Mouse (Mus musculus): ENCODE data around the gene Abhd14a. TPM values are rescaled to one million over a fixed set of nuclear protein-coding genes. Genes with fewer than 3 reads are reported as not detected.

Gene Abhd14a
- polyA plus RNA-seq, 1 experiment from 2014 or later, result 51.2 TPM

GRCm38 (mm10) chr9:106442680-106443079, 4.8 kb downstream of the Abhd14a start:
- ATAC-seq (ENCODE audit: low FRiP score, low TSS enrichment) (no peak), DNase-seq (no peak)
- no peaks in the 10 kb centered on the region for H3K27me3 ChIP-seq (ENCODE audit: control insufficient read depth, insufficient read depth, low read length)
- no peak overlapping the region for H3K27ac ChIP-seq (replicated peaks; ENCODE audit: low read depth, low read length)
- H3K4me3 ChIP-seq (replicated peaks; ENCODE audit: low read depth, low read length), result no peak overlapping the region
- no peaks in the 10 kb centered on the region for H3K9me3 ChIP-seq (ENCODE audit: control insufficient read depth, low read length)
- H3K36me3 ChIP-seq (ENCODE audit: control insufficient read depth, insufficient read depth, low read length), result no peaks in the 10 kb centered on the region
- peaks cover 18% of the 10 kb centered on the region for H3K4me1 ChIP-seq (ENCODE audit: control insufficient read depth, insufficient read depth, low read length)
- no peak overlapping the region for H3K9ac ChIP-seq (replicated peaks; ENCODE audit: low read length)
- H3K4me2 ChIP-seq (ENCODE audit: low read length), result no peak overlapping the region
- 79% methylated on average over 5 of the region's 5 CpGs for WGBS

- Histone ChIP-seq H3K36me3 (ENCODE audit: control insufficient read depth, insufficient read depth, low read length) (peaks cover 27% of the 10 kb centered on the region), H3K9ac (replicated peaks; ENCODE audit: low read length) (no peak overlapping the region), H3K9me3 (ENCODE audit: control insufficient read depth, low read length) (no peaks in the 10 kb centered on the region), H3K4me2 (ENCODE audit: low read length) (no peak overlapping the region), H3K27ac (replicated peaks; ENCODE audit: low read depth, low read length) (no peak overlapping the region), H3K27me3 (ENCODE audit: control insufficient read depth, insufficient read depth, low read length) (no peaks in the 10 kb centered on the region), H3K4me3 (replicated peaks; ENCODE audit: low read depth, low read length) (no peak overlapping the region), H3K4me1 (ENCODE audit: control insufficient read depth, insufficient read depth, low read length) (peaks cover 10% of the 10 kb centered on the region; the same call in 1 of the 2 replicates)
- DNase-seq (no peak), ATAC-seq (ENCODE audit: low FRiP score, low TSS enrichment) (no peak)
- WGBS, result 81% methylated on average over 9 of the region's 9 CpGs
These were observed 10.9 kb downstream of the Abhd14a start for GRCm38 (mm10) chr9:106436566-106436965.

GRCm38 (mm10) chr9:106433389-106433788, 14.1 kb downstream of the Abhd14a start:
- Histone ChIP-seq H3K9ac (replicated peaks; ENCODE audit: low read length) (no peak overlapping the region), H3K4me1 (ENCODE audit: control insufficient read depth, insufficient read depth, low read length) (peaks cover 11% of the 10 kb centered on the region), H3K36me3 (ENCODE audit: control insufficient read depth, insufficient read depth, low read length) (peaks cover 35% of the 10 kb centered on the region), H3K4me3 (replicated peaks; ENCODE audit: low read depth, low read length) (no peak overlapping the region), H3K27me3 (ENCODE audit: control insufficient read depth, insufficient read depth, low read length) (no peaks in the 10 kb centered on the region), H3K4me2 (ENCODE audit: low read length) (no peak overlapping the region), H3K9me3 (ENCODE audit: control insufficient read depth, low read length) (no peaks in the 10 kb centered on the region), H3K27ac (replicated peaks; ENCODE audit: low read depth, low read length) (no peak overlapping the region)
- no peak for ATAC-seq (ENCODE audit: low FRiP score, low TSS enrichment)
- WGBS, result 85% methylated on average over 7 of the region's 7 CpGs
- no peak for DNase-seq

GRCm38 (mm10) chr9:106430015-106430264, 17.5 kb downstream of the Abhd14a start:
- Histone ChIP-seq H3K27me3 (ENCODE audit: control insufficient read depth, insufficient read depth, low read length) (no peaks in the 10 kb centered on the region), H3K27ac (replicated peaks; ENCODE audit: low read depth, low read length) (peak overlapping the region; percentile 93), H3K9me3 (ENCODE audit: control insufficient read depth, low read length) (no peaks in the 10 kb centered on the region), H3K9ac (replicated peaks; ENCODE audit: low read length) (peak overlapping the region; percentile 88), H3K4me3 (replicated peaks; ENCODE audit: low read depth, low read length) (peak overlapping the region; percentile 68), H3K4me2 (ENCODE audit: low read length) (peak overlapping the region; percentile 94), H3K4me1 (ENCODE audit: control insufficient read depth, insufficient read depth, low read length) (peaks cover 6% of the 10 kb centered on the region), H3K36me3 (ENCODE audit: control insufficient read depth, insufficient read depth, low read length) (peaks cover 35% of the 10 kb centered on the region)
- ATAC-seq (ENCODE audit: low FRiP score, low TSS enrichment) (no peak; the same call in 1 of the 2 replicates), DNase-seq (no peak)
- under 1% methylated on average over 4 of the region's 4 CpGs for WGBS

GRCm38 (mm10) chr9:106429221-106430014, 18.1 kb downstream of the Abhd14a start, which contains the start of gene Rpl29:
Gene Rpl29, plus strand, starts transcription at chr9:106429454.
- H3K27ac ChIP-seq (replicated peaks; ENCODE audit: low read depth, low read length), result peak within 1 kb of the TSS; percentile 93
- peak within 1 kb of the TSS; percentile 88 for H3K9ac ChIP-seq (replicated peaks; ENCODE audit: low read length)
- no peaks in the 10 kb centered on the region for H3K9me3 ChIP-seq (ENCODE audit: control insufficient read depth, low read length)
- WGBS, result under 1% methylated on average over 55 of the region's 55 CpGs
- H3K4me1 ChIP-seq (ENCODE audit: control insufficient read depth, insufficient read depth, low read length), result peaks cover 6% of the 10 kb centered on the region
- H3K27me3 ChIP-seq (ENCODE audit: control insufficient read depth, insufficient read depth, low read length), result no peaks in the 10 kb centered on the region
- peaks cover 35% of the 10 kb centered on the region for H3K36me3 ChIP-seq (ENCODE audit: control insufficient read depth, insufficient read depth, low read length)
- ATAC-seq (ENCODE audit: low FRiP score, low TSS enrichment), result peak; percentile 92
- peak; percentile 97 for DNase-seq
- peak within 1 kb of the TSS; percentile 94 for H3K4me2 ChIP-seq (ENCODE audit: low read length)
- peak within 1 kb of the TSS; percentile 68 for H3K4me3 ChIP-seq (replicated peaks; ENCODE audit: low read depth, low read length)

GRCm38 (mm10) chr9:106428719-106429220, 18.7 kb downstream of the Abhd14a start:
- peak; percentile 63 for ATAC-seq (ENCODE audit: low FRiP score, low TSS enrichment)
- Histone ChIP-seq H3K4me2 (ENCODE audit: low read length) (peak overlapping the region; percentile 94), H3K9me3 (ENCODE audit: control insufficient read depth, low read length) (no peaks in the 10 kb centered on the region), H3K4me1 (ENCODE audit: control insufficient read depth, insufficient read depth, low read length) (peaks cover 6% of the 10 kb centered on the region), H3K27ac (replicated peaks; ENCODE audit: low read depth, low read length) (peak overlapping the region; percentile 93), H3K36me3 (ENCODE audit: control insufficient read depth, insufficient read depth, low read length) (peaks cover 30% of the 10 kb centered on the region), H3K4me3 (replicated peaks; ENCODE audit: low read depth, low read length) (peak overlapping the region; percentile 68), H3K27me3 (ENCODE audit: control insufficient read depth, insufficient read depth, low read length) (no peaks in the 10 kb centered on the region), H3K9ac (replicated peaks; ENCODE audit: low read length) (peak overlapping the region; percentile 62)
- no peak for DNase-seq
- 17% methylated on average over 11 of the region's 11 CpGs for WGBS

- no peak overlapping the region for H3K27ac ChIP-seq (replicated peaks; ENCODE audit: low read depth, low read length)
- H3K9ac ChIP-seq (replicated peaks; ENCODE audit: low read length), result no peak overlapping the region; the same call in 1 of the 2 replicates
- 0% methylated on average over 3 of the region's 3 CpGs for WGBS
These were observed 25.7 kb downstream of the Abhd14a start for GRCm38 (mm10) chr9:106421865-106422160.

GRCm38 (mm10) chr9:106421033-106421864, 26.2 kb downstream of the Abhd14a start:
- no peak overlapping the region for H3K4me3 ChIP-seq (replicated peaks; ENCODE audit: low read depth, low read length)
- DNase-seq, result peak; percentile 24

More at GRCm38 (mm10) chr9:106421865-106422160, 25.7 kb downstream of the Abhd14a start:
- Histone ChIP-seq H3K4me3 (replicated peaks; ENCODE audit: low read depth, low read length) (no peak overlapping the region), H3K9me3 (ENCODE audit: control insufficient read depth, low read length) (no peaks in the 10 kb centered on the region), H3K27me3 (ENCODE audit: control insufficient read depth, insufficient read depth, low read length) (no peaks in the 10 kb centered on the region), H3K36me3 (ENCODE audit: control insufficient read depth, insufficient read depth, low read length) (no peaks in the 10 kb centered on the region), H3K4me2 (ENCODE audit: low read length) (peak overlapping the region; percentile 41), H3K4me1 (ENCODE audit: control insufficient read depth, insufficient read depth, low read length) (peaks cover 27% of the 10 kb centered on the region)
- peak; percentile 96 for DNase-seq
- peak; percentile 51 for ATAC-seq (ENCODE audit: low FRiP score, low TSS enrichment)

More at GRCm38 (mm10) chr9:106421033-106421864, 26.2 kb downstream of the Abhd14a start:
- no peaks in the 10 kb centered on the region for H3K27me3 ChIP-seq (ENCODE audit: control insufficient read depth, insufficient read depth, low read length)
- peaks cover 27% of the 10 kb centered on the region for H3K4me1 ChIP-seq (ENCODE audit: control insufficient read depth, insufficient read depth, low read length)
- H3K9me3 ChIP-seq (ENCODE audit: control insufficient read depth, low read length), result no peaks in the 10 kb centered on the region
- 4% methylated on average over 18 of the region's 18 CpGs for WGBS
- no peaks in the 10 kb centered on the region for H3K36me3 ChIP-seq (ENCODE audit: control insufficient read depth, insufficient read depth, low read length)
- H3K9ac ChIP-seq (replicated peaks; ENCODE audit: low read length), result no peak overlapping the region; the same call in 1 of the 2 replicates
- H3K27ac ChIP-seq (replicated peaks; ENCODE audit: low read depth, low read length), result peak overlapping the region; percentile 54
- 0 out of 2 replicates have a peak, but pooled peaks have one; percentile 16 for ATAC-seq (ENCODE audit: low FRiP score, low TSS enrichment)
- H3K4me2 ChIP-seq (ENCODE audit: low read length), result peak overlapping the region; percentile 41
